Mouse (Mus musculus): ENCODE data around the gene Sebox. TPM values are rescaled to one million over a fixed set of nuclear protein-coding genes. Genes with fewer than 3 reads are reported as not detected.
A peak's percentile ranks its signal among the peaks of the same experiment; 100 is the strongest.

The Sebox gene
- not detected in 2 replicates for polyA plus RNA-seq (2016; fragmentation: Nextera tagmentation; extraction: Ambion mirVana)

DNA sequence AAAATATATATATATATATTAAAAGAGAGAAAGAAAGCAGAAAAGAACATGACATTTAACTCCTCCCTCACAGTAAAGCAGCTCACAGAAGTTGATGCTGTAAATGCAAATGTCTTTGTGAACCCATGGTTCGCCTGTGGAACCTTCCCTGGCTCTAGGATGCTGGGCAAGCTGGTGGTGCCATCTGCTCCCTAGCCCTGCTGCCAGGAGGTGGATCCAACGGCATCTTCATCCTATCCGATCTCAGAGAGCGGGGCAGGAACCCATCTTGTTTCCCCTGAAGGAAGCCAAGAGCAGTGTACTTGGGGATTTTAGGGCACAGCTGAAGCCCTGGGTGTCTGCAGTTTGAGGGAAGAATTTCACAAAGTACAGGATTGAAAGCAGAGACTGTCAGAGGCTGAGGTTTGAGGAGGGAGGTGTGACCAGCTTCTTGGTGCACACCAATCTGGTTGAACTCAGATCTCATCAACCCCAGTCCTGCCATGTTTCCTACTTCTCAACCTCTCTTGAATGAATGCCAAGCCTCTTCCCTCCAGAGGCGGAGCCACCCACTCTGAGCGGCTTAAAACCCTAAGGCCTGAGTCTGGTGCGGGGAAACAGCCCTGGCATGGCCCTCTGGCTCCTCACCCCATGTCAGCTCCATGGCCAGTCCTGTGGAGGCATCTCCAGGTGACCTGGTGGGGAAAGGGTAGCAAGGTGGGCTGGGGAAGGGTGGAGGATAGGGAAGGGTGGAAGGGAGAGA is at the start of gene Sebox:
Sebox (plus strand) TSS at position 539 of the 742 bp plus-strand sequence.
- 73% methylated on average over 7 of the region's 7 CpGs for WGBS
- peaks cover 20% of the 10 kb centered on the region for H3K36me3 ChIP-seq
- no peak within 1 kb of the TSS for H3K9ac ChIP-seq

DNA sequence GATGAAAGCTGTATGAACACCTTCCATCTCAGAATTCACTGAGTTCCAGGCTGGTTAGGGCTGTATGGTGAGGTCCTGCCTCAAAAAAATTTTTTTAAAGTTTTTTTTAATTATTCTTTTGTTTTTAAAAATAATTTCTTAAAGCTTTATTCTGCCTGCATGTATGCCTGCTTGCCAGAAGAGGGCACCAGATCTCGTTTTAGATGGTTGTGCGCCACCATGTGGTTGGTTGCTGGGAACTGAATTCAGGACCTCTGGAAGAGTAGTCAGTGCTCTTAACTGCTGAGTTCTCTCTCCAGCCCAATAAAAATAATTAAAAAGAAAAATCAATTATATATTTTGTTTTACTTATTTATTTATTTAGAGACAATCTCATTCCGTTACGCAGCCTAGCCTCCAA is 49.6 kb upstream of the Sebox start:
- H3K27ac ChIP-seq = no peak overlapping the region
- no peak for ATAC-seq (ENCODE audit: low FRiP score, low read depth)
- no peaks in the 10 kb centered on the region for H3K4me1 ChIP-seq
- no peaks in the 10 kb centered on the region for H3K9me3 ChIP-seq
- H3K4me3 ChIP-seq = no peak overlapping the region
- no peak overlapping the region for H3K9ac ChIP-seq
- H3K27me3 ChIP-seq (replicated peaks) = no peaks in the 10 kb centered on the region
- WGBS = 9% methylated on average over 4 of the region's 4 CpGs
- no peak overlapping the region for H3K4me2 ChIP-seq (replicated peaks)
- H3K36me3 ChIP-seq = no peaks in the 10 kb centered on the region

More for the DNA sequence above, at the start of gene Sebox:
- H3K4me1 ChIP-seq = no peaks in the 10 kb centered on the region
- ATAC-seq (ENCODE audit: low FRiP score, low read depth) = no peak
- H3K27me3 ChIP-seq (replicated peaks) = peaks cover 27% of the 10 kb centered on the region
- no peak within 1 kb of the TSS for H3K27ac ChIP-seq
- no peak within 1 kb of the TSS for H3K4me2 ChIP-seq (replicated peaks)
- no peak within 1 kb of the TSS for H3K4me3 ChIP-seq
- no peaks in the 10 kb centered on the region for H3K9me3 ChIP-seq

DNA sequence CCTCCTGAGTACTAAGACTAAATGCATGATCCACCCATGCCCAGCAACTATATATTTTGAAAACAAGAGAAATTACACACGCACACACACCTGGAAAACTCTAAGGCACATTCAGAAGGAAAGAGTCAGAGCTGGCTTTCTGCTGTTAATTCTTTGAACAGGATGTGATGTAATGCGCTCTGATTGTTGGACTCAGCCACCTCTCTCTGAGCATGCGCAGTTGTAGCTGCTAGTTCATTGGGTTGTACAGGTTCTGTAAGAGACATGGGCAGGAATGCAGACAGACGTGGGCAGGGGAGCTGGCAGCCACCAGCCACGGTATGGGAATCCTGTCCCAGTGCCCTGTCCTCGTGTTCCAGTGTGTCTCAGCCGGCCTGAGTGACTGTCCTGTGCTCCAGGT is 49.0 kb upstream of the Sebox start:
- ATAC-seq (ENCODE audit: low FRiP score, low read depth) = no peak
- no peaks in the 10 kb centered on the region for H3K9me3 ChIP-seq
- no peaks in the 10 kb centered on the region for H3K4me1 ChIP-seq
- H3K27ac ChIP-seq = no peak overlapping the region
- H3K27me3 ChIP-seq (replicated peaks) = no peaks in the 10 kb centered on the region
- H3K36me3 ChIP-seq = no peaks in the 10 kb centered on the region
- 76% methylated on average over 7 of the region's 7 CpGs for WGBS
- H3K4me2 ChIP-seq (replicated peaks) = no peak overlapping the region
- H3K9ac ChIP-seq = no peak overlapping the region
- no peak overlapping the region for H3K4me3 ChIP-seq

DNA sequence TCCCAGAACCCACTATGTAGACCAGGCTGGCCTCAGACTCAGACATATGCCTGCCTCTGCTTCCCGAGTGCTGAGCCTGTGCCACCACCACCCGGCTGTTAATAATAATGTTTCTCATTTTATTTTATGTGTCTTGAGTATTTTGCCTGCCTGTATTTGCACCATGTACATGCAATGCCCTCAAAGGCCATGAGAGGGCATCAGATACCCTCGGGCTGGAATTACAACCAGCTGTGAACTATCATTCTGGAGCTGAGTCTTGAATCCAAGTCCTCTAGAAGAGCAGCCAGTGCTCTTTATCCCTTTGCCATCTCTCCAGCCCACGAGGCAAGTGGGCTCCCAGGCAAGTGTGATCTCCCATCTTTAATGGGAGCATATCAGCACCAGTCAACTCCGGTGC is 47.9 kb upstream of the Sebox start:
- Histone ChIP-seq H3K9me3 (no peaks in the 10 kb centered on the region), H3K36me3 (no peaks in the 10 kb centered on the region), H3K9ac (no peak overlapping the region), H3K27ac (no peak overlapping the region), H3K4me2 (replicated peaks) (no peak overlapping the region), H3K4me1 (no peaks in the 10 kb centered on the region), H3K4me3 (no peak overlapping the region), H3K27me3 (replicated peaks) (no peaks in the 10 kb centered on the region)
- ATAC-seq (ENCODE audit: low FRiP score, low read depth) = no peak
- 50% methylated on average over 5 of the region's 5 CpGs for WGBS

DNA sequence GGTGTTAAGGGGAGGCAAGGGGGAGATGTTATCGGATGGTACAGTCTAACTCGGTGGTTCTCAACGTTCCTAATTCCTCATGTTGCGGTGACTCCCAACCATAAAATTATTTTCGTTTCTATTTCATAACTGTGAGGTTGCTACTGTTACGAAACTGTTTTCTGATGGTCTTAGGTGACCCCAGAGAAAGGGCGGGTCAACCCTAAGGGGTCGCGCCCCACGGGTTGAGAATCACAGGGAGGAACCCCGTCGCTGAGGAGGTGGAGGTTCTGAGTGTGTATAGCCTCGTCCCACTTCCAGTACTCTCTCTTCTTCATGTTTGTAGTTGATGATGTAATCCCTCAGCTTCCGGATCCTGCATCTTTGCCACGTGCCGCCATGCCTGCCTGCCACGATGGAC is 44.5 kb upstream of the Sebox start:
- no peak overlapping the region for H3K9ac ChIP-seq
- H3K9me3 ChIP-seq = 0 out of 2 replicates have a peak, but pooled peaks cover 3% of the 10 kb centered on the region
- no peaks in the 10 kb centered on the region for H3K36me3 ChIP-seq
- ATAC-seq (ENCODE audit: low FRiP score, low read depth) = no peak
- 83% methylated on average over 17 of the region's 17 CpGs for WGBS
- no peaks in the 10 kb centered on the region for H3K27me3 ChIP-seq (replicated peaks)
- H3K4me2 ChIP-seq (replicated peaks) = no peak overlapping the region
- no peaks in the 10 kb centered on the region for H3K4me1 ChIP-seq
- no peak overlapping the region for H3K4me3 ChIP-seq
- H3K27ac ChIP-seq = no peak overlapping the region

DNA sequence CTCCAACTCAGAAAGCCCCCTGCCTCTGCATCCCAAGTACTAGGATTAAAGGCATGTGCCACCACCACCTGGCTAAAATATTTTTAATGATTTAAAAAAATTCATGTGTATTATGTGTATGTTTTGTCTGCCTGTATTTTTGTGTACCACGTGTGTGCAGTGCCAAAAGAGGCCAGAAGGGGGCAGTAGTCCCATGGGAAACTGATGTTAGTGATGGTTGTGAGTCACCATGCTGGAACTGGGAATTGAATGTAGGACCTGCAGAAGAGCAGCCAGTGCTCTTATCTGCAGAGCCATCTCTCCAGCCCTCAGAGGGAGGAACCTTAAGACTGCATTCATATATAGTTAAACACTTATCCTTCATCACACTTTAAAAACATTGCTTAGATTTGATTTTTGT is 41.4 kb upstream of the Sebox start:
- H3K9me3 ChIP-seq = 0 out of 2 replicates have a peak, but pooled peaks cover 3% of the 10 kb centered on the region
- H3K4me3 ChIP-seq = no peak overlapping the region
- no peak overlapping the region for H3K4me2 ChIP-seq (replicated peaks)
- H3K27me3 ChIP-seq (replicated peaks) = no peaks in the 10 kb centered on the region
- H3K9ac ChIP-seq = no peak overlapping the region
- no peaks in the 10 kb centered on the region for H3K36me3 ChIP-seq
- no peak for ATAC-seq (ENCODE audit: low FRiP score, low read depth)
- H3K27ac ChIP-seq = no peak overlapping the region
- peaks cover 11% of the 10 kb centered on the region for H3K4me1 ChIP-seq
- 90% methylated on average over 1 of the region's 1 CpGs for WGBS

DNA sequence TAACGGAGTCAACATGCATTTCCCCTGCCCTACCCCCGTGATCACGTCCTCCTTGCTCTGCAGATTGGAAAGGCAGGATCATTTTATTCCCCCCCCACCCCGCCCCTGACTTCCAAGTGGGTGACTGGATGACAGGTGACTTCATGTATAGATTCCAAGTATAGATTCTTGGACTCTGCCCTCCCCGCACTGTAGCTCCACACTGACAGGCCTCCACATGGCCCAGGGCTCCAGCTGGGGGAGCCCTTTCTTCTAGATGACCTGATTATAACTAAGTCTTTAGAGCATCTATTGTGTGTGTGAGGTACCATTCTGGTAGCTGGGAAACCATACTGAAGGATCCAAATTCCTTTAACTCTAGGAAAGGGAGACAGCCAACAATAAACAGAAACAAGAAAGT is 40.6 kb upstream of the Sebox start:
- no peak overlapping the region for H3K4me3 ChIP-seq
- no peak overlapping the region for H3K4me2 ChIP-seq (replicated peaks)
- H3K36me3 ChIP-seq = no peaks in the 10 kb centered on the region
- H3K4me1 ChIP-seq = peaks cover 11% of the 10 kb centered on the region
- H3K9me3 ChIP-seq = 0 out of 2 replicates have a peak, but pooled peaks cover 3% of the 10 kb centered on the region
- H3K9ac ChIP-seq = no peak overlapping the region
- H3K27me3 ChIP-seq (replicated peaks) = no peaks in the 10 kb centered on the region
- no peak overlapping the region for H3K27ac ChIP-seq
- 89% methylated on average over 5 of the region's 5 CpGs for WGBS
- ATAC-seq (ENCODE audit: low FRiP score, low read depth) = no peak

DNA sequence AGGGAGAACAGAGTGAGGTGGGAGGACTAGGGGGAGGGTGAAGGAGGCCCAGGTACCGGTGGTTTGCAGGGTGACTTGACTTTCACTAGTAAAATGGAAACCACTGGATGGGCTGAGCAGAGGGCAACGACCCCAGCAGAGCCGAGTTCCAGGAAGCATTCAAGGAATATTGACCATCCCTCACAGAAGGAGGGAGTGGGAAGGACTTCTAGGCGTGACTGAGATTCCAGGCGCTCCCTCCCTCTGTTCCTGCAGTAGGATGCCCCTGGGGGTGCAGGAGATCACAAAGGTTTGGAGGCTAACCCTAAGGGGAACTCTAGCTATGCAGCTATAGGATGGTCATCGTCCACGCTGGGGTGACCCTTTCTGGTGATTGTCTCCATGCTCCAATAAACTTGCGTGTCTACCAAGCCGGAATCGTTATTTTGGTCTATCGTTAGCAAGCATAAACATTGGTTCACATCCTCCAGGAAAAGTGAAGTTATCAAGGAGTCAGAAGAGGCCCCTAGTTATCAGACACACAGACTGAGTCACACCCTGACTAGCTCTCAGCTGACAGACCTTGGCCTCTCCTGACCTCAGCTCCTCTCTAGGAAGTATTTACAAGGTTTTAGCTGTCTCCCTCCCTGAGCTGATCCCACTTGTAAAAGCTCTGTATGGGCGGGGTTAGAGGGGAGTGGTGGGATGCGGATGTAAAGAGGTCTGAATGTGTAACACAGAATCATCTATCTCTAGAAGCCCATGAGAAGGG is 39.8 kb upstream of the Sebox start:
- WGBS = 69% methylated on average over 13 of the region's 13 CpGs

DNA sequence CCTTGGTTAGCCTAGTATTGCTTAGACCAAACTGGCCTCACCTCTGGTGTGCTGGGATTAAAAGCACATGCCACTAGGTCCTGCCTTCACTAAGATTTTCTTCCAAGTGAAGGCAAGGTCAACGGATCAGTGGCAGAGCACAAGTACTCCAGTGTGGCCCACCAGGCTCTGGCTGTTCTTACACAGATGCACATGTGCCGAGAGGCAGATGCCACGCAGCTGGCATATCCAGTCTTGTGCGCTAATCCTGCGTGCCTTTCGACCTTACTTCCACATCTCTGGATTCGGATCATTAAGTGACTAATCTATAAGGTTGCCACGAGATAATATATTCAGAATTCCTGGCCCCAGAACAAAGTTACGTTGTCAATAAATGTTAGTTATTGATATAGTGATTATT is 38.1 kb upstream of the Sebox start:
- Histone ChIP-seq H3K9ac (peak overlapping the region; percentile 69; the same call in 1 of the 2 replicates), H3K4me3 (peak overlapping the region; percentile 71), H3K27me3 (replicated peaks) (no peaks in the 10 kb centered on the region), H3K4me2 (replicated peaks) (peak overlapping the region; percentile 79), H3K9me3 (0 out of 2 replicates have a peak, but pooled peaks cover 3% of the 10 kb centered on the region), H3K36me3 (no peaks in the 10 kb centered on the region), H3K27ac (no peak overlapping the region), H3K4me1 (peaks cover 11% of the 10 kb centered on the region)
- WGBS = 40% methylated on average over 9 of the region's 9 CpGs
- no peak for ATAC-seq (ENCODE audit: low FRiP score, low read depth)

More for the DNA sequence above, 39.8 kb upstream of the Sebox start:
- Histone ChIP-seq H3K9me3 (0 out of 2 replicates have a peak, but pooled peaks cover 3% of the 10 kb centered on the region), H3K9ac (no peak overlapping the region), H3K4me3 (no peak overlapping the region), H3K4me1 (peaks cover 11% of the 10 kb centered on the region), H3K36me3 (no peaks in the 10 kb centered on the region), H3K27me3 (replicated peaks) (no peaks in the 10 kb centered on the region), H3K4me2 (replicated peaks) (no peak overlapping the region), H3K27ac (no peak overlapping the region)
- no peak for ATAC-seq (ENCODE audit: low FRiP score, low read depth)

DNA sequence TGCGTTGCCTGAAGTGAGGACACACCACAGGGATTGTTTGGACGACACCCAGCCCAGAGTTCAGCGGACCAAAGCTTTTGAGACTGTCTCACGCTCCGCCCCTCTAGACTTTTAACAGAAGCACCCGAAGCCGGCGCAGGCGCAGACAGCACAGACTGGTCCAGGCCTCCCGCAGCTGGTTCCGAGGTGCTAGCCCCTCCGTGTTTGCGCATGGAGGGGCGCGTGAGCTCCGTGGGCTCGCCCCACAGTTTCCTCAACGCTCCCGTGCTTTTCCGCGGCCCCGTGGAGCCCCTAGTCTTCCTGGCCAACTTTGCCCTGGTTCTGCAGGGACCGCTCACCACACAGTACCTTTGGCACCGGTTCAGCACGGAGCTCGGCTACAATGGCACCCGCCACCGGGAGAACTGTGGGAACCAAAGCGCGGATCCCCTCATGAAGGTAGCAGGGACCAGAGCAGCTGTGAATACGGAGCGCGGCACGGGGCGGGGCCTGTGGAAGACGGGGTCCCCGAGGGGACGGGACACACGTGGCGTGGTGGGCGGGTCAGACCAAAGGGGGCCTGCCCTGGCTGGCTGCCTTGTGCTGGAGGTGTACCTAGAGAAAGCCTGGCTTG is 37.6 kb upstream of the Sebox start, which contains the start of gene Slc46a1:
Slc46a1 (plus strand) TSS at position 130 of the 613 bp plus-strand sequence.
- ATAC-seq (ENCODE audit: low FRiP score, low read depth) = peak; percentile 94
- peak within 1 kb of the TSS; percentile 54; the same call in 1 of the 2 replicates for H3K27ac ChIP-seq
- H3K9ac ChIP-seq = peak within 1 kb of the TSS; percentile 69
- peaks cover 11% of the 10 kb centered on the region for H3K4me1 ChIP-seq
- H3K4me2 ChIP-seq (replicated peaks) = peak within 1 kb of the TSS; percentile 79
- H3K27me3 ChIP-seq (replicated peaks) = no peaks in the 10 kb centered on the region
- under 1% methylated on average over 41 of the region's 41 CpGs for WGBS
- H3K36me3 ChIP-seq = no peaks in the 10 kb centered on the region
- H3K9me3 ChIP-seq = 0 out of 2 replicates have a peak, but pooled peaks cover 3% of the 10 kb centered on the region
- H3K4me3 ChIP-seq = peak within 1 kb of the TSS; percentile 71

DNA sequence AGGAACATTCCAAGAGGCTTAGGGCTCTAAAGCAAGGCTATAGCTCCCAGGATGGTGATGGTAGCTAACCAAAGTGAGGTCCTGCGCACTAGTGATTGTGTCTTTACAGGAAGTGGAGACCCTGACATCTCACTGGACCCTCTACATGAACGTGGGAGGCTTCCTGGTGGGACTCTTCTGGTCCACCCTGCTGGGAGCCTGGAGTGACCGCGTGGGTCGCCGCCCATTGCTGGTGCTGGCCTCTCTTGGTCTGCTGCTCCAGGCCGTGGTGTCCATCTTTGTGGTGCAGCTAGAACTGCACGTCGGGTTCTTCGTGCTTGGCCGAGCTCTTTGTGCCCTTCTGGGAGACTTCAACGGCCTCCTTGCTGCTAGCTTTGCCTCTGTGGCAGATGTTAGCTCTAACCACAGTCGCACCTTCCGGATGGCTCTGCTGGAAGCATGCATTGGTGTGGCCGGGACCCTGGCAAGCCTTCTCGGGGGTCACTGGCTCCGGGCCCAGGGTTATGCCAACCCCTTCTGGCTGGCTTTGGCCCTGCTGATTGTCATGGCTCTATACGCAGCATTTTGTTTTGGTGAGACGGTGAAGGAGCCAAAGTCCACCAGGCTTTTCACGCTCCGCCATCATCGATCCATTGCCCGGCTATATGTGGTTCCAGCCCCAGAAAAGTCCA is 36.9 kb upstream of the Sebox start:
- no peaks in the 10 kb centered on the region for H3K27me3 ChIP-seq (replicated peaks)
- H3K9ac ChIP-seq = peak overlapping the region; percentile 69
- H3K36me3 ChIP-seq = peaks cover 1% of the 10 kb centered on the region; the same call in 1 of the 2 replicates
- 0 out of 2 replicates have a peak, but pooled peaks have one; percentile 34 for ATAC-seq (ENCODE audit: low FRiP score, low read depth)
- H3K27ac ChIP-seq = no peak overlapping the region
- 0 out of 2 replicates have a peak, but pooled peaks cover 3% of the 10 kb centered on the region for H3K9me3 ChIP-seq
- H3K4me2 ChIP-seq (replicated peaks) = peak overlapping the region; percentile 79
- peak overlapping the region; percentile 71 for H3K4me3 ChIP-seq
- peaks cover 11% of the 10 kb centered on the region for H3K4me1 ChIP-seq
- 61% methylated on average over 23 of the region's 23 CpGs for WGBS

All from neural tube, embryonic 12.5 days (tissue).